Mouse (Mus musculus) forebrain, embryonic 13.5 days (tissue): ENCODE data around the gene Ybx2. TPM values are rescaled to one million over a fixed set of nuclear protein-coding genes. Genes with fewer than 3 reads are reported as not detected.

Experiments used
- ATAC-seq: fragments of 200-750 bp; cut with Nextera tagmentation; 2 replicates; pipeline ENCODE4 v1.8.0; 2017
- H3K27ac ChIP-seq: fragments of 300-500 bp; sonication (generic); 2 replicates; pipeline ENCODE4 v1.5.1; 2015; ENCODE audit warnings: inconsistent platforms, mild to moderate bottlenecking, moderate library complexity
- H3K27me3 ChIP-seq: fragments of 300-500 bp; sonication (generic); 2 replicates; pipeline ENCODE4 v1.6.1; 2015; ENCODE audit warnings: mild to moderate bottlenecking, inconsistent platforms
- H3K36me3 ChIP-seq: fragments of 300-500 bp; sonication (generic); 2 replicates; pipeline ENCODE4 v1.6.1; 2015; ENCODE audit warnings: mild to moderate bottlenecking, inconsistent platforms; ENCODE audit not compliant: poor library complexity, severe bottlenecking
- H3K4me1 ChIP-seq: fragments of 300-500 bp; sonication (generic); 2 replicates; pipeline ENCODE4 v1.6.1; 2015; ENCODE audit warnings: inconsistent platforms
- H3K4me2 ChIP-seq: fragments of 300-500 bp; sonication (generic); 2 replicates; pipeline ENCODE4 v1.6.1; 2015; ENCODE audit warnings: inconsistent platforms, mild to moderate bottlenecking, moderate library complexity
- H3K4me3 ChIP-seq: fragments of 300-500 bp; sonication (generic); 2 replicates; pipeline ENCODE4 v1.5.1; 2015; ENCODE audit warnings: mild to moderate bottlenecking, inconsistent platforms
- H3K9ac ChIP-seq: fragments of 300-500 bp; sonication (generic); 2 replicates; pipeline ENCODE4 v1.6.1; 2015; ENCODE audit warnings: mild to moderate bottlenecking, inconsistent platforms
- H3K9me3 ChIP-seq: fragments of 300-500 bp; sonication (generic); replicated peaks from 2 replicates; pipeline ENCODE4 v1.6.1; 2016; ENCODE audit warnings: inconsistent platforms
- WGBS: fragments of 180-500 bp; shearing (Covaris S2); methylation state at CpG from one replicate; pipeline ENCODE4 v1.1.7; 2015; 5-methylcytosine and 5-hydroxymethylcytosine counted together
- polyA plus RNA-seq: library from polyadenylated mRNA; unstranded; fragments of >200 nt; fragmentation: Nextera tagmentation; extraction: Ambion mirVana; gene quantifications from 2 replicates; pipeline ENCODE4 v1.2.1, GENCODE M21; 2015

The Ybx2 gene
- polyA plus RNA-seq, 1 experiment from 2014 or later, result 6.0 TPM

DNA sequence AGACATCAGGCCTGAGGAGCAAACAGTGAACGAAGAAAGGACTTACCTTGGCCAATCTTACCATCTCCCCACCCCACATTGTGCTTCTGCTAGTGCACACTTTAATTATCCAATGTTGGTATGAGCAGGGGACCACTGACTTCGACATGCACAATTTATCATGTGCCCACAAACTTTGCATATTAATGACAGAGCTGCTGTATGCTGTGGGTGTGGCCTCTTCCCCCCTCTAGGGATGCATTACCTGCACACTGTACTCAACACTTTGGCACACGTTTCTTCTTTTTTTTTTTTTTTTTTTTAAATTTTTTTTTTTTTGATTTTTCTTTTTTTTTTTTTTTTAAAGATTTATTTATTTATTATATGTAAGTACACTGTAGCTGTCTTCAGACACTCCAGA, 35.2 kb downstream of the Ybx2 start:
- Histone ChIP-seq H3K4me1 (peaks cover 10% of the 10 kb centered on the region), H3K27ac (no peak overlapping the region), H3K4me2 (no peak overlapping the region), H3K27me3 (peaks cover 30% of the 10 kb centered on the region), H3K4me3 (no peak overlapping the region), H3K9ac (no peak overlapping the region), H3K9me3 (no peaks in the 10 kb centered on the region), H3K36me3 (peaks cover 73% of the 10 kb centered on the region)
- no peak for ATAC-seq
- WGBS, result 86% methylated on average over 3 of the region's 3 CpGs

DNA sequence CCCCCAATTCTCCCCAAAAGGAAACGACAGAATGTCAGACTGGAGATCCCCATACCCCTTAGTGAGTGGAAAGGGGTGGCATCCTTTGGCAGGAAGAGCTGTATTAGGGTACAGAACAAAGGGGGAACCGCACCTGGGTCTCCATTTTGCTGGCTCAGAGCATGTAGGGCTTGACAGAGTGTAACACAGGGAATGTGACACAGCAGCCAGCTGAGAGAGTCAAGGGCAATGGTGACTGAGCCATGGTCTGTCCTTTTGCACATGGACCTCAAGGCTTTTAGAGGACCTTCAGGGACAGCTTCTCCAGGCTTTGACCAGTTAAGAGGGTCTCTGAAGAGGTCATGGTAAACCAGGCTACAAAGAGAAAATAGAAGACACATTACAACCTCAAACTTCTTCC, 39.3 kb downstream of the Ybx2 start:
- H3K27ac ChIP-seq, result no peak overlapping the region
- H3K36me3 ChIP-seq, result peaks cover 79% of the 10 kb centered on the region
- no peaks in the 10 kb centered on the region for H3K27me3 ChIP-seq
- no peaks in the 10 kb centered on the region for H3K9me3 ChIP-seq
- 91% methylated on average over 2 of the region's 2 CpGs for WGBS
- H3K4me3 ChIP-seq, result no peak overlapping the region
- H3K4me1 ChIP-seq, result peaks cover 11% of the 10 kb centered on the region
- no peak overlapping the region for H3K4me2 ChIP-seq
- no peak overlapping the region for H3K9ac ChIP-seq
- ATAC-seq, result no peak

DNA sequence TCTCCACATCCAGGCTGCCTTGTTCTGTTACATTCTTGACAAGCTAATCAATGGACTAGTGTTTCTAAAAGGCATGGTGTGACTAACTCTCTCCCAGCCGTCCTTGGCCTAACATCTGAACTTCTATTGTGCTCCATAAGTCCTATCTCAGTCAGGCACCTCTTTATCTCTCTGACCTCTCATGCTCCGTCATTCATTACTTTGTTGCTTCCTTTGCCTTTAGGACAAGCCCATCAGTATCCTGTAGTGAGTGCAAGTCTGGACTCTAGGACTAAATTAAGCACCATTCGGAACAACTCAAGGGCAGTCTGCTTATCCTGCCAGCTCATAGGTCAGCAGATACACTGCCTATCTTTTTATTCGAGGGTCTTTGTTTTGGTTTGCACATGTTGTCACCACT, 40.7 kb downstream of the Ybx2 start:
- Histone ChIP-seq H3K27me3 (no peaks in the 10 kb centered on the region), H3K36me3 (peaks cover 70% of the 10 kb centered on the region)
- WGBS, result 87% methylated on average over 4 of the region's 4 CpGs

DNA sequence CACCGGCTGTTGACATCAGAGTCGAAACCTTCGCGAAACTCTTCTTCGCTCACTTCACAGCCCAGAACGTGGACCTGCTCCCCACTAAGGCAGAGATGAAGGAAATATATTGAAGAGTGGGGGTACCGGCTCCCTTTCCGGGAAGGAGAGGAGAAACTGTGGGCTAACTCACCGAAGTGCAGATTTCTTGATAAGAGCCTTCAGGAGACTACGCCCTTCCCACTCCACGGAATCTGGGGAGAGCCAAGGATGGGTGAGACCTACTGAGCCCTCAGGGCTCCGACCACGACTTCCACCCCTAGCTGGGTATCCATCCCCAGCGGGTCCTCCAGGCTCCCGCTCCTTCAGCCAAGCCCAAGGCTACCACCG, 44.2 kb downstream of the Ybx2 start:
- Histone ChIP-seq H3K27ac (peak overlapping the region; percentile 99), H3K27me3 (no peaks in the 10 kb centered on the region), H3K36me3 (peaks cover 49% of the 10 kb centered on the region), H3K9ac (peak overlapping the region; percentile 99), H3K4me2 (peak overlapping the region; percentile 85), H3K4me1 (peaks cover 35% of the 10 kb centered on the region), H3K9me3 (no peaks in the 10 kb centered on the region), H3K4me3 (peak overlapping the region; percentile 100)
- WGBS, result 5% methylated on average over 16 of the region's 16 CpGs
- ATAC-seq, result no peak

More for the DNA sequence above, 40.7 kb downstream of the Ybx2 start:
- Histone ChIP-seq H3K4me3 (no peak overlapping the region), H3K9me3 (no peaks in the 10 kb centered on the region), H3K4me2 (no peak overlapping the region), H3K9ac (no peak overlapping the region), H3K27ac (no peak overlapping the region), H3K4me1 (peaks cover 11% of the 10 kb centered on the region)
- ATAC-seq, result no peak

DNA sequence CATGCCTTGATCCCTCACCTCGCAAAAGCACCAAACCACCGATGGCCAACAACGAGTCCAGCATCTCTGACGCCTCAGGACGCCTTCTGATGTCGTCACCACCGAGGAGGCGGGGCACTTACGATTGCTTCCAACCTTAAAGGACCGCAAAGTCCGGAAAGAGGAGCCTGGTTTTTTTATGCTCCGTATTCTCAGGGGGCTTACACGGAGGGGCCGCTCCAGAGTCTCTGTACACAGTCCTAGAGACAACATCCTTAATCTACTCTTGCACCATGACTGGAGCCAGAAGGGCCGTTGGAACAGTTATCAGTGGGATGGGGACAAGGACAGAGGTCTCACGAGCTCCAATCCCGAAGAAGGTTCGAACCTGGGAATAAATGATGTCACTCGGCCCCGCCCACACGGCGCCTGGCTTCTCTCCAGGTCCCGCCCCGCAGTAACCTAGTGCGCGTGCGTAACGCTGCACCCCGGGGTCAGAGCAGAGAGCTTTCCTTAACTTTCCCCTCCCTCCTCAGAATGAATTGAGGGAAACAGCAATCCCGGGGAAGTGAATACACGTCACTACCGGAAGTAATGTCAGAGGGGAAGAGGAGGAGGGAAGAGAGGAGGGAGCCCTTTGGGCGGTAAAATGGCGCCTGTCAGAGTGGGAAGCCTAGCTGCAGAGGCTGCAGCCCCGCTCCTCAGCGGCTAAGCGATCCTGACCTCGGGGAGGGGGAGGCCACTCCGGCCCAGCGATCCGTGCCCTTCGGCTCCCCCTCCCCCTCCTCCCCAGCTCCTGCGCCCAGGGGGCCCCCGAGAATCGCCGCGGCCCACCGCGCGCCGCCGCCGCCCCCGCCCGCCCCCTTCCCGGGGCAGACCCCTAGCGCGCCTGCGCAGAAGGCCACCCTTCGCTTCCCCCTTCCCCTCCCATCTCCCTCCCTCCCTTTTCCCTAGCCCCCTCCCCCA, 44.9 kb downstream of the Ybx2 start:
- peak; percentile 91 for ATAC-seq
- no peaks in the 10 kb centered on the region for H3K9me3 ChIP-seq
- no peaks in the 10 kb centered on the region for H3K27me3 ChIP-seq
- peak overlapping the region; percentile 99 for H3K9ac ChIP-seq
- peak overlapping the region; percentile 100 for H3K4me3 ChIP-seq
- WGBS, result under 1% methylated on average over 40 of the region's 60 CpGs
- peaks cover 35% of the 10 kb centered on the region for H3K4me1 ChIP-seq
- peak overlapping the region; percentile 85 for H3K4me2 ChIP-seq
- peak overlapping the region; percentile 99 for H3K27ac ChIP-seq
- peaks cover 49% of the 10 kb centered on the region for H3K36me3 ChIP-seq

DNA sequence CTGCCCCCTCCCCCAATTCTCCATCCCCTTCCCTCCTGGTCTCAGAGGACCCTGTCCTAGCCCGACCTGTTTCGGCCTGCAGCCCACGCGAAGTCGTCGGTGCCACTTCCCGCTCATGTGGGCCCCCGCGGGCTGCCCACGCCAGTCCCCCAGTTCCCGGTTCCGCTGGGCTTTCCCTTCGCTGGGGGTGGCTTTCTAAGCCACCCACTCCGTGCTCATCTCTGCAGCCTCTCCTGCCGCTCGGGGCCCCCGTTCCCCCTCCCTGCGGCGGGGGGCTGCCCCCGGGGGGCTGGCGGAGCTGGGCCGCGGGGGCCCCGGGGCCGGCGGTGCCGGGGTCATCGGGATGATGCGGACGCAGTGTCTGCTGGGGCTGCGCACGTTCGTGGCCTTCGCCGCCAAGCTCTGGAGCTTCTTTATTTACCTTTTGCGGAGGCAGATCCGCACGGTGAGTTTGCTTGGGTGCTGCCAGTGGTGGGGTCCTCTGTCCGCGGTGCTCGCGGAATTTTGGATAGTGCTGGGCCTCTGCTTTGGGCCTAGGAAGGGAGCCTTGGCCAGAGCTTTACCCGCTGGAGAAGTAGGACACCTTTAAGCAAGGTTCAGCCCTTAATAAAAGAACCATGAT, 45.7 kb downstream of the Ybx2 start, which contains the start of gene Ctdnep1:
Gene Ctdnep1, plus strand, starts transcription at position 16 of the 622 bp plus-strand sequence.
- H3K9ac ChIP-seq, result peak within 1 kb of the TSS; percentile 99
- H3K27ac ChIP-seq, result peak within 1 kb of the TSS; percentile 99
- H3K27me3 ChIP-seq, result no peaks in the 10 kb centered on the region
- no peaks in the 10 kb centered on the region for H3K9me3 ChIP-seq
- WGBS, result under 1% methylated on average over 14 of the region's 43 CpGs
- ATAC-seq, result peak; percentile 39
- H3K4me3 ChIP-seq, result peak within 1 kb of the TSS; percentile 100
- H3K36me3 ChIP-seq, result peaks cover 47% of the 10 kb centered on the region
- peak within 1 kb of the TSS; percentile 85 for H3K4me2 ChIP-seq
- H3K4me1 ChIP-seq, result peaks cover 35% of the 10 kb centered on the region

DNA sequence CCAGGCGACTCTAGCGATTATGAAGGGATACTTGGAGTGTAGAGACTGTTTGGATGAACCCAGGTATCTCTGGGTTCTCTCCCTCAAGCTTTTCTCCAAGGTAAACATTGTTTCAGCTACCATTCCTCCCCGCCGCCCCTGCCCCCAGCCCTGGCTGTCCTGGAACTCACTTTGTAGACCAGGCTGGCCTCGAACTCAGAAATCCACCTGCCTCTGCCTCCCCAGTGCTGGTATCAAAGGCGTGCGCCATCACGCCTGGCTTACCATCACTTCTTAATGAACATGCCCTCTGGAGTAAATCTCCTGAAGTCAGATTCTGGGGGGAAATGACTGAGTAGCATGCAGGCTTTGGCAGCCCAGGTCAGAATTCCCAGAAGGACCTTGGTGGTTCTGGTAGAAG, 46.6 kb downstream of the Ybx2 start, which contains the start of gene Elp5:
Gene Elp5, minus strand, starts transcription at position 293 of the 400 bp plus-strand sequence.
- Histone ChIP-seq H3K4me1 (peaks cover 35% of the 10 kb centered on the region), H3K27me3 (no peaks in the 10 kb centered on the region), H3K27ac (peak within 1 kb of the TSS; percentile 99), H3K4me3 (peak within 1 kb of the TSS; percentile 100), H3K36me3 (peaks cover 47% of the 10 kb centered on the region), H3K4me2 (peak within 1 kb of the TSS; percentile 85), H3K9ac (peak within 1 kb of the TSS; percentile 99), H3K9me3 (no peaks in the 10 kb centered on the region)
- no peak for ATAC-seq
- WGBS, result 55% methylated on average over 8 of the region's 8 CpGs

DNA sequence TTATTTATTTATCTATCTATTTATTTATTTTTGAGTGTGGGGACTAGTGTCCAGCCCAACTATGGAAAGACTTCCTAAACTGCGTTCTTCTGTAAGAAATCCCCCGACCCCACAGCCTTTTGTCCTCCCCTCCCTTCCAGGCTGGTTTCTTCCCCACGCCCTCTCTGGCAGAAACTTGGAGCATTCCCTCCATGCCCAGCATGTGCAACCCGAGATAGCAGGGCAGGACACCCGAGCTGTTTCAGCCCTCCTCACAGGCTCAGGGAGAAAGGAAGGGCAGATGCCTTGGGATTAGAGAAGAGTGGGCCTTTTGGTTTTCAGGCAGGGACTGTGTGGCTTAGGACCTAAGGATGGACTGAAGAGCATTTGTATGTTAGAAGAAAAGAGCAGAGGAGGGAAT, 47.3 kb downstream of the Ybx2 start:
- H3K4me1 ChIP-seq, result peaks cover 35% of the 10 kb centered on the region
- H3K36me3 ChIP-seq, result peaks cover 48% of the 10 kb centered on the region
- H3K4me2 ChIP-seq, result peak overlapping the region; percentile 85
- ATAC-seq, result no peak
- no peak overlapping the region for H3K27ac ChIP-seq
- peak overlapping the region; percentile 99 for H3K9ac ChIP-seq
- H3K9me3 ChIP-seq, result no peaks in the 10 kb centered on the region
- WGBS, result 25% methylated on average over 5 of the region's 5 CpGs
- H3K27me3 ChIP-seq, result no peaks in the 10 kb centered on the region
- H3K4me3 ChIP-seq, result peak overlapping the region; percentile 100

DNA sequence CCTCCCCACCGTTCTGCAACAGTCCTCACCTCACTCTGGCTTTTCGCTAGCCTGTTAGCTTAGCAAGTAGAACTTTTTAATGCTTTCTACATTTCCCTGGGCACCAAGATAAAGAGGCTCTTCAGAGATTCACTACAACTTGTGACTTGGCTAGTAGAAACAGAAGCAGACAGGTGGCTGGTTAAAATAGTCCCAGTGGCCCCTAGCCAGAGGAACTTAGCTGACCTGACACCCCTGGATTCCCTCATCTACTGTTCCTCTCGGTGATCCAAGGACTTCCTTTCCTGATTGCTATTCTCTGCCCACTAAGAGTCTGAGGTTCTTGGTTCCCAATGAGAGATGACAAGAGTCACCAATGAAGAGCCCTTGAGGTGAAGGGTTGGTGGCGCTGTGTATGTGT, 47.8 kb downstream of the Ybx2 start:
- Histone ChIP-seq H3K4me3 (no peak overlapping the region; the same call in 1 of the 2 replicates), H3K27ac (no peak overlapping the region), H3K4me2 (peak overlapping the region; percentile 85; the same call in 1 of the 2 replicates), H3K27me3 (no peaks in the 10 kb centered on the region), H3K36me3 (peaks cover 50% of the 10 kb centered on the region), H3K9me3 (no peaks in the 10 kb centered on the region), H3K9ac (peak overlapping the region; percentile 99; the same call in 1 of the 2 replicates), H3K4me1 (peaks cover 35% of the 10 kb centered on the region)
- no peak for ATAC-seq
- WGBS, result 91% methylated on average over 4 of the region's 4 CpGs

DNA sequence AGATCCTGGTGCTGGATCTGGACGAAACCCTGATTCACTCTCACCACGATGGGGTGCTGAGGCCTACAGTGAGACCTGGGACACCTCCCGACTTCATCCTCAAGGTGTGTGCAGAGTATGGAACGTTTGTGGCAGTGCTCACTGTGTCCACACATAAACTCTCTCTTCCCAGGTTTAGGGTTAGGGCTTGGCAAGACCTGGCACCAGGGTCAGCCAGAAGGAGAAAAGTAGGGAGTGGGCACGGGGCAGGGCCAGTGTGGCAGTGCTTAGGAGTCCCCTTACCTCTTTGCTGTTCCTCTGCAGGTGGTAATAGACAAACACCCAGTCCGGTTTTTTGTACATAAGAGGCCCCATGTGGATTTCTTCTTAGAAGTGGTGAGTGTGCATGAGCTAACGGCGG, 48.8 kb downstream of the Ybx2 start:
- Histone ChIP-seq H3K4me1 (peaks cover 27% of the 10 kb centered on the region), H3K4me3 (no peak overlapping the region), H3K9me3 (no peaks in the 10 kb centered on the region), H3K36me3 (peaks cover 56% of the 10 kb centered on the region), H3K4me2 (no peak overlapping the region), H3K27me3 (no peaks in the 10 kb centered on the region), H3K9ac (no peak overlapping the region), H3K27ac (no peak overlapping the region)
- no peak for ATAC-seq
- 90% methylated on average over 8 of the region's 8 CpGs for WGBS

DNA sequence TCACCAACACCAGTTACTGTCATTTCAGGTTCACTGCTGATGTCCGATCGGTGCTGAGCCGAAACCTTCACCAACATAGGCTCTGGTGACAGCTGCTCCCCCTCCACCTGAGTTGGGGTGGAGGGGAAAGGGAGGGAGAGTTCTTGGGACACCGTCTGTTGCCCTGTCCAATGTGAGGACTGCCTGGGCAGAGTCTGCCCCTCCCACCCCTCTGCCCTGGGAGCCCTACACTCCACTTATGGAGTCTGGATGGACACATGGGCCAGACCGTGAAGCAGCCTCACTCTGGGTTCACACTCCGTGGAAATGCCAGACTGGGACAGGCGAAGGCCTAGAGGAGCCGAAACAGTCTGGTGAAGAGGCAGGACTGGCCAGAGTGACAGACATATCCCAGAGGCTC, 54.4 kb downstream of the Ybx2 start:
- H3K4me3 ChIP-seq, result no peak overlapping the region
- no peak overlapping the region for H3K4me2 ChIP-seq
- peaks cover 23% of the 10 kb centered on the region for H3K4me1 ChIP-seq
- 90% methylated on average over 8 of the region's 8 CpGs for WGBS
- H3K36me3 ChIP-seq, result peaks cover 67% of the 10 kb centered on the region
- no peaks in the 10 kb centered on the region for H3K27me3 ChIP-seq
- peak overlapping the region; percentile 94; the same call in 1 of the 2 replicates for H3K27ac ChIP-seq
- ATAC-seq, result no peak
- 0 out of 2 replicates have a peak overlapping the region, but pooled peaks have one; percentile 8 for H3K9ac ChIP-seq
- H3K9me3 ChIP-seq, result no peaks in the 10 kb centered on the region
